Mouse (Mus musculus): ENCODE measurements at regions not wholly inside any gene's neighbourhood (a gene's known extent, or its start where the extent isn't known, plus 50 kb on each side); places are given as distances from the start of the nearest gene placed in this dataset.

DNA sequence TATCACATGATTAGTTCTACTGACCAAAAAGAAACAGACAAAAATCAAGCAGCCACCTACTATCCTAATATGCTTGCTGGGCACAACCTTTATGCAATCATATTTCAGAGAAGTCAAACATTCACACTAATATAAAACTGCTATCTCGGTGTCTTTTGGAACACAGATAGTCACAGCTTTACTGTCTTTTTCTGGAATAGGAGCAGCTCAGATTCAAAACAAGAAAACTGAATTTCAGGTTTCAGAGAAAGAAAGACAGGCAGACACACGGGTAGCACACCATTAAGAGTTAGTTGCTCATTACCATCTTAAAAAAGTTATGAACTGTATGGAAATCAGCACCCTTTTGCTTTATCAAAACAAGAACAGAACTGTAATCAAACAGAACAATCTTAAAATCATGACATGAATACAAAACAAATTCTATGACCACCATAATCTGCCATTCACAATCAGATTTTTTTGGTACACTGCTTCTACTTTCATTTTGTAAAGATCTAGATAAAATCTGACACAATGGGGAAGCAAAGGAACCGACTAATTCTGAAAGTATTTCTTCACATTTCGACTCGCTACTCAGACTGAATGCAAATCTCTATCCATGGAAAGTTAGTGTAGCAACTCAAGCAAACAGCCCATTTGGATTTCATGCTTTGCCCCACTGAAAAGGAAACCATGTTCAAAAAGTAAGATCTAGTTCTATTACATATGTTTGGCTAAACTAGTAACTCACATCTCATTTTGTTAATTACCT, 315.1 kb downstream of the Tex13c3 start:
- H3K36me3 ChIP-seq (ENCODE audit: control insufficient read depth, insufficient read depth, low read length), result no peaks in the 10 kb centered on the region
- no peak overlapping the region; the same call in 1 of the 2 replicates for H3K4me2 ChIP-seq (ENCODE audit: low read length)
- H3K4me3 ChIP-seq (ENCODE audit: low read depth, low read length), result no peak overlapping the region
- 59% methylated on average over 5 of the region's 5 CpGs for WGBS
- H3K9me3 ChIP-seq (replicated peaks; ENCODE audit: control insufficient read depth, low read length, poor library complexity, severe bottlenecking), result no peaks in the 10 kb centered on the region
- no peaks in the 10 kb centered on the region for H3K27me3 ChIP-seq (ENCODE audit: control insufficient read depth, insufficient read depth, low read depth, low read length)
- no peaks in the 10 kb centered on the region for H3K4me1 ChIP-seq (ENCODE audit: control insufficient read depth, insufficient read depth, low read length)
- no peak for ATAC-seq
- no peak overlapping the region for H3K9ac ChIP-seq (ENCODE audit: low read depth, low read length)
- no peak overlapping the region for H3K27ac ChIP-seq (ENCODE audit: low read length)

DNA sequence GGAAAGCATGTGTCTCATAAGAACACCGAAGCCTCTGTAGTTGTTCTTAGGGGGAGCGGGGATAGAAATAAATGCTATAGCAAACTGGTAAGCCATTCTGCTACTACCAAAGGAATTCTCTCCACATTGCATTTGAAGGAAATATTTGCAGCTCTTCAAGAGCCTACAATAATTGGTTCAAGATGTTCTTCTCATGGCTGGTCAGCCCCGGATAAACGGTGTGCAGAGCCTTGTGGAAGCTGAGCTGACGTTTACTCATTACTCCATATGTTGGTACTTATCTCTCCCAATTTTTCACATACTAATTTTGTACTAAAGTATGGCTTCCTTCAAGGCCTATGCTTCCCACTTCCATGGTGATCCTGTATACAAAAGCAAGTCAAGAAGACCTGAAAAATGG, 317.0 kb downstream of the Tex13c3 start:
- no peak overlapping the region for H3K4me3 ChIP-seq (ENCODE audit: low read depth, low read length)
- WGBS, result 93% methylated on average over 5 of the region's 5 CpGs
- no peak overlapping the region for H3K4me2 ChIP-seq (ENCODE audit: low read length)
- H3K27me3 ChIP-seq (ENCODE audit: control insufficient read depth, insufficient read depth, low read depth, low read length), result no peaks in the 10 kb centered on the region
- H3K9me3 ChIP-seq (replicated peaks; ENCODE audit: control insufficient read depth, low read length, poor library complexity, severe bottlenecking), result no peaks in the 10 kb centered on the region
- H3K9ac ChIP-seq (ENCODE audit: low read depth, low read length), result no peak overlapping the region
- no peaks in the 10 kb centered on the region for H3K36me3 ChIP-seq (ENCODE audit: control insufficient read depth, insufficient read depth, low read length)
- H3K4me1 ChIP-seq (ENCODE audit: control insufficient read depth, insufficient read depth, low read length), result no peaks in the 10 kb centered on the region
- no peak for ATAC-seq
- no peak overlapping the region for H3K27ac ChIP-seq (ENCODE audit: low read length)

DNA sequence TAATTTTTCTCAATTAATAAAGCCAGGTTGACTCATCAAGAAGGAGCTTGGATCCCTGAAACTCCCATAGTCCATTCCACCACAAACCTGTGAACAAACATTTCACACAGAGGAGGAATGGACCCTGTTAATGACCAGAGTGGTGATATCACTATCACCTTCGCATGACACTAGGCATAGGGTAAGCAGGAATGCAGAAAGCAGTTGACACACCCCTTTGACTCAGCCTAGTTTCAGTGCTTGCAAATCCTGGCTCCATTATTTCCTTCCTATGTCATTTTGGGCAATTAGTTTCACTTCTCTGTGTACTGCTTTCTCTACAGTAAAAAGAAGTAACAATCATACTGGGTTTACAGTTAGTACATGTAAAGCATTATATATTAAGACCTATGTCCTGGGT, 318.2 kb downstream of the Tex13c3 start:
- Histone ChIP-seq H3K4me3 (ENCODE audit: low read depth, low read length) (no peak overlapping the region), H3K27me3 (ENCODE audit: control insufficient read depth, insufficient read depth, low read depth, low read length) (no peaks in the 10 kb centered on the region), H3K9ac (ENCODE audit: low read depth, low read length) (no peak overlapping the region), H3K9me3 (replicated peaks; ENCODE audit: control insufficient read depth, low read length, poor library complexity, severe bottlenecking) (no peaks in the 10 kb centered on the region), H3K4me1 (ENCODE audit: control insufficient read depth, insufficient read depth, low read length) (no peaks in the 10 kb centered on the region), H3K36me3 (ENCODE audit: control insufficient read depth, insufficient read depth, low read length) (no peaks in the 10 kb centered on the region), H3K4me2 (ENCODE audit: low read length) (no peak overlapping the region), H3K27ac (ENCODE audit: low read length) (no peak overlapping the region)
- ATAC-seq, result no peak
- WGBS, result 70% methylated on average over 1 of the region's 1 CpGs

DNA sequence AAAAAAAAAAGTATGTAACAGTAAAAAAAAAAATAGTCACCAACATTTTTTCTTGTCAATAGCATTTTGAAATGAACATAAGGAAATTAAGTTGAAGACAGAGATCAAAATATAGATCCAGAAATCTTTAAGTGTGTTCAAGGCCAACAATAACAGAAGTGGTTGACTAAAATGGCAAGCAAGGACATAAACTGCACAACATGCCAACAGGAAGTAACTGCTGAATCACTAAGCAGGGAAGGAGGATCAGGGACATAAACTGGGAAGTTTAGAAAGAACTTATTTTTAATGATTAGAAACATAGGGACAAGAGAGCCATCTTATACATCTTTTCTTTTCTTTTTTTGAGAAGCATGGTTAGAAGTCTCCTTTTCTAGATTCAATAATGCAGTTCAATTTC, 318.8 kb downstream of the Tex13c3 start:
- no peak overlapping the region for H3K9ac ChIP-seq (ENCODE audit: low read depth, low read length)
- no peaks in the 10 kb centered on the region for H3K9me3 ChIP-seq (replicated peaks; ENCODE audit: control insufficient read depth, low read length, poor library complexity, severe bottlenecking)
- H3K27ac ChIP-seq (ENCODE audit: low read length), result no peak overlapping the region
- H3K36me3 ChIP-seq (ENCODE audit: control insufficient read depth, insufficient read depth, low read length), result no peaks in the 10 kb centered on the region
- ATAC-seq, result no peak
- H3K4me3 ChIP-seq (ENCODE audit: low read depth, low read length), result no peak overlapping the region
- H3K4me2 ChIP-seq (ENCODE audit: low read length), result no peak overlapping the region
- no peaks in the 10 kb centered on the region for H3K4me1 ChIP-seq (ENCODE audit: control insufficient read depth, insufficient read depth, low read length)
- H3K27me3 ChIP-seq (ENCODE audit: control insufficient read depth, insufficient read depth, low read depth, low read length), result no peaks in the 10 kb centered on the region

DNA sequence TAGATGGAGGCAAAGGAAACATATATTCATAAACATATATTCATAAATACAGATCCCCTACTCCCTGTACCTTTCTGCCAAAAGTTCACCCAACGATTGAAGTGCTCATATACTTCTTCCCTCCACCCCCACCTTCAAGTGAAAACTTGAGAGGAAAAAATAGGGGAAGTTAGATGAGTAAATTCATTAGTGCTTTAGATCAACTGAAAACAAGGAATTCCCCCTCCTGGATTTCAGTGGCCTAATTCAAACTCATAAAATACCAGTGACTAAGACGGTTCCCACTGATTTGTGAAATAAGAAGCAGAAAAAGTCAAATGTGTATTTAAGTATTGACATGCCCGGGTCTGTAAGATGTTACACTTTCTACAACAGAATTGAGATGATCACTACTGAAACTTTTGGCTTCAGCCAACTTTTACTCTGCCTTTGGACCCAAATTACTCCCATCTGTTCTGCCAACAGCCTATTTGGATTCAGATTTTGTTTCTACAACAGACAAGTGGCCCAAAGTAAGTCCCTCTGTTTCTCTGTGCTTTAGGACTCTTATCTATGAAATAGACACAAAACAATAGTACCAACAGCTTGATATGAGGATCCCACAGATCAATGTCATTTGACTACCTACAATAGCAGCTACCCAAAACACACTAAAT, 320.7 kb downstream of the Tex13c3 start:
- 81% methylated on average over 3 of the region's 3 CpGs for WGBS
- ATAC-seq, result no peak
- Histone ChIP-seq H3K4me1 (ENCODE audit: control insufficient read depth, insufficient read depth, low read length) (no peaks in the 10 kb centered on the region), H3K9me3 (replicated peaks; ENCODE audit: control insufficient read depth, low read length, poor library complexity, severe bottlenecking) (no peaks in the 10 kb centered on the region), H3K4me3 (ENCODE audit: low read depth, low read length) (no peak overlapping the region), H3K27ac (ENCODE audit: low read length) (no peak overlapping the region), H3K9ac (ENCODE audit: low read depth, low read length) (no peak overlapping the region), H3K27me3 (ENCODE audit: control insufficient read depth, insufficient read depth, low read depth, low read length) (no peaks in the 10 kb centered on the region), H3K4me2 (ENCODE audit: low read length) (no peak overlapping the region), H3K36me3 (ENCODE audit: control insufficient read depth, insufficient read depth, low read length) (no peaks in the 10 kb centered on the region)

DNA sequence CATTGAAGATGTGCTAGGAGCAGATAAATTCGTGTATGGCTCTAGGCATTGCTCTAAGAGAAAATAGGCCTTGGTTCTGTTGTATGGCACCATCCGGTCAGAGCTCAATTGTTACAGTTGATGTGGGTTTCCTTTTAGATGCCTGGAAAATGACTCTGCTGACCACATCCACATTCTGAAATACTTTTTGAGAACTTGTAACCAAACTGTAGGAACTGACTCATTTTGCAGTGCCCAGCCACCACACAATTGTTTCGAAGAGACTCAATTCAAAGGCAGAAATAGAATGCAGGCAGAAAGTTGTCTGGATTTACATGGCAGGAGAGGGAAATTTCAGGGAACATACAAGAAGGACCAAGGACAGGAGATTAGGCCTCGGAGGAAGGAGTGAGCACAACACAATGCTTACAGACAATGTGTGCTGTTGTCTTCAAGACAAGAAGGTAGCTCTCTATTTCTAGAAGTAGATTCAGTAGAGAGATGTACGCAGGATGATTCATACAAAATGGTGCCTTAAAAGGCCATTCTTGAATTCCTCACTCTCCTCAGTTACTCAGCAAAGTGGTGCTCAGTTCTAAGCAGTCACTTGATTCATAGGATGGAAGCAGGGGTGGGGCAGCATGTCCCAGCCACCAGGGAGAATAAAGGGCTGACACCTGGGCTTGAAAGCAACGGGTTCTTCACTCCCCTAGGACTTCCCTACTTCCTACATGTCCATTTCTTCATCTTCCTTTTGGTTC, 323.5 kb downstream of the Tex13c3 start:
- no peaks in the 10 kb centered on the region for H3K4me1 ChIP-seq (ENCODE audit: control insufficient read depth, insufficient read depth, low read length)
- WGBS, result 86% methylated on average over 6 of the region's 6 CpGs
- no peaks in the 10 kb centered on the region for H3K27me3 ChIP-seq (ENCODE audit: control insufficient read depth, insufficient read depth, low read depth, low read length)
- no peaks in the 10 kb centered on the region for H3K9me3 ChIP-seq (replicated peaks; ENCODE audit: control insufficient read depth, low read length, poor library complexity, severe bottlenecking)
- no peak overlapping the region for H3K4me3 ChIP-seq (ENCODE audit: low read depth, low read length)
- no peaks in the 10 kb centered on the region for H3K36me3 ChIP-seq (ENCODE audit: control insufficient read depth, insufficient read depth, low read length)
- no peak overlapping the region for H3K9ac ChIP-seq (ENCODE audit: low read depth, low read length)
- ATAC-seq, result no peak
- H3K27ac ChIP-seq (ENCODE audit: low read length), result no peak overlapping the region
- no peak overlapping the region for H3K4me2 ChIP-seq (ENCODE audit: low read length)

DNA sequence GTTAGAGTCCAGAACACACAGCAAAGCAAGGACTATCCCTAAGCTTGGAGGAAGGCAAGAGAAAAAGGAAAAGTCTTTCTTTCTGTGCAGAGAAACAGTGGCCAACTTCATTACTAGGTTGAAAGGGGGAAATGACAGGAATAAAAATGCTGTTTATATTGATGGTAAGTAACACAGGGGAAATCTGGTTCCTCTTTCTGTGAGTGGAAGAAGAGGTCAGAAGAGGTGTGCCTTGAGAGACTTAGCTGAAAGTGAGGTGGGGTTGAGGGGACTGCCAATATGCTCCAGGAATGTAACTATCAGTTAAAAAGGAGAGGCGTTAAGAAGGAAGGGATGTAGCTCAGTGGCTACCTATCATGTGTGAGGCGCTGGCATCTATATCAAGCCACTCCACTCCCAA, 327.5 kb downstream of the Tex13c3 start:
- ATAC-seq, result no peak
- WGBS, result 86% methylated on average over 2 of the region's 2 CpGs

DNA sequence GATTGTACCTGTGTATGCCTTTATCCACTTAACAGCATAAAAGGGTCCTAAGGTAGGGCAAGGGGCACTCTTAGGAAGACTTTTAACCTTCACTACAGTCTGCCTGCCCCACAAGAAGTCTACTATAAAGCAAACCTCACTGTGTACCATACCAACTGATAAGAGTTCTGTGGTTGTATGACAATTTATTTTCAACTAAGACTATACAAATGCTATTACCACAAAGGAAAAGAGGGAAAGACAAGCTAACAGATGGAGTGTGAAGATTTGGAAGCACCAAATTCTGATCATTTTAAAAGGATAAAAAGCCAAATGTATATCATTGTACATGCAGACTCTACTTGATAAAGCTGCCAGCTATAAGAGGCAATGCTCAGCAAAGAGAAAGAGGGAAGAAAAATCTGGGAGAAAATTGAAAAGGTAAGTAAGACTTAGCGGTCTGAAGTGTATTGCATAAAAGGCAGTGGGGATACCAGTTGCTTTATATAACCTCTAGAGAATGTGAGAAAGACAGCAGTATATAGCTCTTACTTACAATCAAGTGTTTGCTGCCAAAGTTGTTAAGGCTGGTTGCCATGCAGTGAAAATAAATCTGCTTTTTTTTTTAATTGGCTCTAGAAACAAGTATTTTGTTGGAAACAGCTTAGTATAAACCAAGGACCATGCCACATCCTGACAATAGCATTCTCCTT, 328.8 kb downstream of the Tex13c3 start:
- Histone ChIP-seq H3K27ac (ENCODE audit: low read length) (no peak overlapping the region), H3K27me3 (ENCODE audit: control insufficient read depth, insufficient read depth, low read depth, low read length) (no peaks in the 10 kb centered on the region), H3K36me3 (ENCODE audit: control insufficient read depth, insufficient read depth, low read length) (no peaks in the 10 kb centered on the region), H3K4me1 (ENCODE audit: control insufficient read depth, insufficient read depth, low read length) (no peaks in the 10 kb centered on the region), H3K4me3 (ENCODE audit: low read depth, low read length) (no peak overlapping the region), H3K9ac (ENCODE audit: low read depth, low read length) (no peak overlapping the region), H3K4me2 (ENCODE audit: low read length) (no peak overlapping the region), H3K9me3 (replicated peaks; ENCODE audit: control insufficient read depth, low read length, poor library complexity, severe bottlenecking) (no peaks in the 10 kb centered on the region)
- ATAC-seq, result no peak
- WGBS, result 100% methylated on average over 1 of the region's 1 CpGs

More for the DNA sequence above, 327.5 kb downstream of the Tex13c3 start:
- no peaks in the 10 kb centered on the region for H3K9me3 ChIP-seq (replicated peaks; ENCODE audit: control insufficient read depth, low read length, poor library complexity, severe bottlenecking)
- H3K4me3 ChIP-seq (ENCODE audit: low read depth, low read length), result no peak overlapping the region
- H3K9ac ChIP-seq (ENCODE audit: low read depth, low read length), result no peak overlapping the region
- no peak overlapping the region for H3K27ac ChIP-seq (ENCODE audit: low read length)
- H3K27me3 ChIP-seq (ENCODE audit: control insufficient read depth, insufficient read depth, low read depth, low read length), result no peaks in the 10 kb centered on the region
- H3K4me2 ChIP-seq (ENCODE audit: low read length), result no peak overlapping the region
- no peaks in the 10 kb centered on the region for H3K4me1 ChIP-seq (ENCODE audit: control insufficient read depth, insufficient read depth, low read length)
- H3K36me3 ChIP-seq (ENCODE audit: control insufficient read depth, insufficient read depth, low read length), result no peaks in the 10 kb centered on the region
